Mouse (Mus musculus): ENCODE data around the gene Rad51b. TPM values are rescaled to one million over a fixed set of nuclear protein-coding genes. Genes with fewer than 3 reads are reported as not detected.
A peak's percentile ranks its signal among the peaks of the same experiment; 100 is the strongest.

The Rad51b gene
- polyA plus RNA-seq, 1 experiment from 2014 or later: 8.0 TPM

- no peak overlapping the region for H3K4me2 ChIP-seq
- no peak overlapping the region for H3K9ac ChIP-seq (replicated peaks)
- H3K36me3 ChIP-seq: no peaks in the 10 kb centered on the region
- no peaks in the 10 kb centered on the region for H3K27me3 ChIP-seq
- no peak overlapping the region for H3K4me3 ChIP-seq (replicated peaks)
- WGBS: 76% methylated on average over 4 of the region's 4 CpGs
- H3K27ac ChIP-seq: 0 out of 2 replicates have a peak overlapping the region, but pooled peaks have one; percentile 45
- H3K9me3 ChIP-seq: no peaks in the 10 kb centered on the region
- H3K4me1 ChIP-seq (replicated peaks): peaks cover 12% of the 10 kb centered on the region; the same call in 1 of the 2 replicates
- no peak for ATAC-seq (ENCODE audit: insufficient number of reproducible peaks, insufficient read depth, low FRiP score, low TSS enrichment, low read depth)
These were observed 262.4 kb downstream of the Rad51b start for GRCm38 (mm10) chr12:79559410-79560015.

- 80% methylated on average over 8 of the region's 8 CpGs for WGBS
- no peaks in the 10 kb centered on the region for H3K27me3 ChIP-seq
- 0 out of 2 replicates have a peak overlapping the region, but pooled peaks have one; percentile 45 for H3K27ac ChIP-seq
- no peak overlapping the region for H3K9ac ChIP-seq (replicated peaks)
- H3K9me3 ChIP-seq: no peaks in the 10 kb centered on the region
- H3K4me1 ChIP-seq (replicated peaks): peaks cover 12% of the 10 kb centered on the region; the same call in 1 of the 2 replicates
- H3K4me3 ChIP-seq (replicated peaks): no peak overlapping the region
- H3K36me3 ChIP-seq: no peaks in the 10 kb centered on the region
- H3K4me2 ChIP-seq: no peak overlapping the region
- no peak for ATAC-seq (ENCODE audit: insufficient number of reproducible peaks, insufficient read depth, low FRiP score, low TSS enrichment, low read depth)
These were observed 263.1 kb downstream of the Rad51b start for GRCm38 (mm10) chr12:79560084-79560699.

DNA sequence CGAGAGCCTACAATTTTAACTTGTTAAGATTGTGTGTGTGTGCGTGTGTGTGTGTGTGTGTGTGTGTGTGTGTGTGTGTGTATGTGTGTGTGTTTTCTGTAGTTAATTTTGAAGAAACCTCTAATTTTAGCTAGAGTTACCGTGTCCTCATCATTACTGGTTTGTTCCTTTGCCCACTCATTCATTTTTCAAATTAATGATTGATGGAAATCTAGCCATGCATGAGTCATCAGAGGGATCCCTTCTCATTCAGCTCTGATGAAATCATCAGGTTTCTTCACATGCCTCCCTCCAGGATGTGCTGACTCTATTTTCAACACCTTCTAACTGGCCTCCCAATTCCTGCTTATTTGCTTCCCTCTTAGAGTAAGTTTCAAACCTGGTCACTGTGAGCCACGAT, 263.8 kb downstream of the Rad51b start:
- no peak overlapping the region for H3K9ac ChIP-seq (replicated peaks)
- no peaks in the 10 kb centered on the region for H3K9me3 ChIP-seq
- whole genome bisulfite sequencing: 74% methylated on average over 4 of the region's 4 CpGs
- H3K27ac ChIP-seq: no peak overlapping the region
- no peaks in the 10 kb centered on the region for H3K27me3 ChIP-seq
- peaks cover 12% of the 10 kb centered on the region; the same call in 1 of the 2 replicates for H3K4me1 ChIP-seq (replicated peaks)
- ATAC-seq (ENCODE audit: insufficient number of reproducible peaks, insufficient read depth, low FRiP score, low TSS enrichment, low read depth): no peak
- no peak overlapping the region for H3K4me3 ChIP-seq (replicated peaks)
- H3K36me3 ChIP-seq: no peaks in the 10 kb centered on the region
- H3K4me2 ChIP-seq: no peak overlapping the region

DNA sequence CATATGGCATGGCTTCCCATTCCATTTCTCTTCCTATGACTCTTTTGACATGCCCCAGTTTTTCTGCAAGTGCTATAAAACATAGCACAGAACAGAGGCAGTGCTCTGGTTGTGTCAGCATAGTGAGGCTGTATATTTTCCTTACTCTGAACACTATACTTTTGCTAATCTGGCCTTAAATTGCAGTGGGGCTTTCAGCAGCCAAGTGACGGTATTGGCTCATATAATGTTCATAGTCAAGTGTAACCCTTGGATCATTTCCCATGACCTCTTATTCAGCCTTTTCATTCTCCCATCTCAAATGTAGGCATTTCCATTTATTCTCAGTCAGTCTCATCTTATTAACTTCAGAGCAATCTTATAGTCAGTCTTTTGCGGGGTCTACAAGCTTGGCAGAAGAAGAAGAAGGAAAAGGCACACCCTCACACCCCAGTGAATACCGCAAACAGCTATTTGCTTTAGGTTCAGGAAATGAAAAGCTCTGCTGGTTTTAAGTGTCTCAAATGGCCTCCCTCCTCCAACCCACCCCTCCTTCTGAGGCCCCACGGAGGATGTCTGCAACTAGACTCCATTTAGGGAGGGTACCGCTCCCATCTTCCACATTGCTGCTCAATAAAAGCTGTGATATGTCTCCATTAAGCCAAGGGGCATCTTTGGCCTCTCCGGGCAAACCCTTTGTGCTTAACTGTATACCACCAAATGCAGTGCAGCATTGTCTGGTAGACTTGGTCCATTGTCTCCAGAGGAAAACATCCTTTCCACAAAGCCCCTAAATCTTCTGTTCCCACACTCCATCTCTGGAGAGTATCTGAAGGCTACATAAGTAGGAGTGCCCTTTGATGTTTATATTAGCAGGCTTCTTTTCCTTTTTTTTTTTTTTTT, 277.3 kb downstream of the Rad51b start:
- peak overlapping the region; percentile 29; the same call in 1 of the 2 replicates for H3K27ac ChIP-seq
- H3K4me1 ChIP-seq (replicated peaks): peaks cover 5% of the 10 kb centered on the region; the same call in 1 of the 2 replicates
- H3K4me3 ChIP-seq (replicated peaks): no peak overlapping the region
- ATAC-seq (ENCODE audit: insufficient number of reproducible peaks, insufficient read depth, low FRiP score, low TSS enrichment, low read depth): no peak
- H3K9ac ChIP-seq (replicated peaks): no peak overlapping the region
- H3K27me3 ChIP-seq: no peaks in the 10 kb centered on the region
- H3K36me3 ChIP-seq: no peaks in the 10 kb centered on the region
- H3K4me2 ChIP-seq: no peak overlapping the region
- 73% methylated on average over 6 of the region's 6 CpGs for WGBS
- peaks cover 3% of the 10 kb centered on the region; the same call in 1 of the 2 replicates for H3K9me3 ChIP-seq

- Histone ChIP-seq H3K27me3 (no peaks in the 10 kb centered on the region), H3K4me3 (replicated peaks) (no peak overlapping the region), H3K4me2 (no peak overlapping the region), H3K27ac (no peak overlapping the region), H3K4me1 (replicated peaks) (peaks cover 5% of the 10 kb centered on the region; the same call in 1 of the 2 replicates), H3K9ac (replicated peaks) (no peak overlapping the region), H3K36me3 (no peaks in the 10 kb centered on the region), H3K9me3 (peaks cover 3% of the 10 kb centered on the region; the same call in 1 of the 2 replicates)
- WGBS: 76% methylated on average over 7 of the region's 7 CpGs
- no peak for ATAC-seq (ENCODE audit: insufficient number of reproducible peaks, insufficient read depth, low FRiP score, low TSS enrichment, low read depth)
These were observed 278.0 kb downstream of the Rad51b start for GRCm38 (mm10) chr12:79575041-79575541.

GRCm38 (mm10) chr12:79577525-79577924, 280.4 kb downstream of the Rad51b start:
- no peak for ATAC-seq (ENCODE audit: insufficient number of reproducible peaks, insufficient read depth, low FRiP score, low TSS enrichment, low read depth)
- H3K27ac ChIP-seq: no peak overlapping the region
- 87% methylated on average over 2 of the region's 2 CpGs for WGBS

DNA sequence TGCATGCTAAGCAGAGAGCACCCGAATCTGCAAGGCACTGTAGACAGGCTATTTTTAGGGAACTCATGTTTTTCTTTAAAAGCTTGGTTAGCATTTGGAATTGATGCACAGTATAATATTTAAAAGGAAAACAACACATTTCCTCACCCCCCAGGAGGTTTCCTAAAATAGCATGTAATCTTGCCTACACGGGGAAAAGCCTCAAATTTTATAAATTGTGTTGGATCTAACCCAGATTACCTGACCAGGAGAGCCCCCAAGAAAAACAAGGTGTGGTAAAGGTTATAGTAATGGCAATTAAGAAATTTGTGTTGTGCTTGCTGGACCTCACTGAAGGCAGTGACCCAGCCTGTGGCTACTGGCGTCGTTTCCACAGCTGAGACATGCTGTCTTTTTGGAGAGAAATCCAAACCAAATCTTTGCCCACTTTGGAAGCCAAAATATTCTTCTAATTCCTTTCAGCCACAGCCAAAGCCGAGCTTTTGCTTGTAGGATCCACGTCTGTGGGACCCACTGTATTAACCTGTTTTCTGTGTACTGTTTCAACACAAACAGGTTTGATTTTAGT, 282.0 kb downstream of the Rad51b start:
- Histone ChIP-seq H3K27ac (no peak overlapping the region), H3K9me3 (no peaks in the 10 kb centered on the region), H3K27me3 (no peaks in the 10 kb centered on the region), H3K4me3 (replicated peaks) (no peak overlapping the region), H3K4me2 (no peak overlapping the region), H3K4me1 (replicated peaks) (peaks cover 5% of the 10 kb centered on the region; the same call in 1 of the 2 replicates), H3K9ac (replicated peaks) (no peak overlapping the region), H3K36me3 (no peaks in the 10 kb centered on the region)
- 77% methylated on average over 6 of the region's 6 CpGs for WGBS
- ATAC-seq (ENCODE audit: insufficient number of reproducible peaks, insufficient read depth, low FRiP score, low TSS enrichment, low read depth): no peak

More at GRCm38 (mm10) chr12:79577525-79577924, 280.4 kb downstream of the Rad51b start:
- H3K4me1 ChIP-seq (replicated peaks): peaks cover 5% of the 10 kb centered on the region; the same call in 1 of the 2 replicates
- no peaks in the 10 kb centered on the region for H3K27me3 ChIP-seq
- no peak overlapping the region for H3K4me2 ChIP-seq
- H3K4me3 ChIP-seq (replicated peaks): no peak overlapping the region
- no peaks in the 10 kb centered on the region for H3K9me3 ChIP-seq
- no peaks in the 10 kb centered on the region for H3K36me3 ChIP-seq
- no peak overlapping the region for H3K9ac ChIP-seq (replicated peaks)

- no peak overlapping the region for H3K27ac ChIP-seq
- no peak overlapping the region for H3K4me3 ChIP-seq (replicated peaks)
- H3K9ac ChIP-seq (replicated peaks): no peak overlapping the region
- H3K36me3 ChIP-seq: no peaks in the 10 kb centered on the region
- 92% methylated on average over 6 of the region's 6 CpGs for WGBS
- ATAC-seq (ENCODE audit: insufficient number of reproducible peaks, insufficient read depth, low FRiP score, low TSS enrichment, low read depth): no peak
- H3K27me3 ChIP-seq: no peaks in the 10 kb centered on the region
- no peak overlapping the region for H3K4me2 ChIP-seq
- H3K9me3 ChIP-seq: no peaks in the 10 kb centered on the region
- H3K4me1 ChIP-seq (replicated peaks): no peaks in the 10 kb centered on the region
These were observed 282.8 kb downstream of the Rad51b start for GRCm38 (mm10) chr12:79579837-79580236.

GRCm38 (mm10) chr12:79584556-79585307, 287.6 kb downstream of the Rad51b start:
- Histone ChIP-seq H3K4me1 (replicated peaks) (no peaks in the 10 kb centered on the region), H3K9me3 (no peaks in the 10 kb centered on the region), H3K36me3 (no peaks in the 10 kb centered on the region), H3K27me3 (no peaks in the 10 kb centered on the region), H3K4me2 (no peak overlapping the region), H3K4me3 (replicated peaks) (no peak overlapping the region), H3K27ac (no peak overlapping the region), H3K9ac (replicated peaks) (no peak overlapping the region)
- no peak for ATAC-seq (ENCODE audit: insufficient number of reproducible peaks, insufficient read depth, low FRiP score, low TSS enrichment, low read depth)
- WGBS: 89% methylated on average over 6 of the region's 6 CpGs

- no peak for ATAC-seq (ENCODE audit: insufficient number of reproducible peaks, insufficient read depth, low FRiP score, low TSS enrichment, low read depth)
- H3K36me3 ChIP-seq: no peaks in the 10 kb centered on the region
- H3K4me1 ChIP-seq (replicated peaks): no peaks in the 10 kb centered on the region
- no peak overlapping the region for H3K27ac ChIP-seq
- no peaks in the 10 kb centered on the region for H3K27me3 ChIP-seq
- H3K4me2 ChIP-seq: no peak overlapping the region
- no peak overlapping the region for H3K9ac ChIP-seq (replicated peaks)
- no peak overlapping the region for H3K4me3 ChIP-seq (replicated peaks)
- WGBS: 92% methylated on average over 2 of the region's 2 CpGs
- no peaks in the 10 kb centered on the region for H3K9me3 ChIP-seq
These were observed 288.3 kb downstream of the Rad51b start for GRCm38 (mm10) chr12:79585336-79585735.
